ENCODE assay signal across 12 mouse cellular contexts in the genomic region with DNA sequence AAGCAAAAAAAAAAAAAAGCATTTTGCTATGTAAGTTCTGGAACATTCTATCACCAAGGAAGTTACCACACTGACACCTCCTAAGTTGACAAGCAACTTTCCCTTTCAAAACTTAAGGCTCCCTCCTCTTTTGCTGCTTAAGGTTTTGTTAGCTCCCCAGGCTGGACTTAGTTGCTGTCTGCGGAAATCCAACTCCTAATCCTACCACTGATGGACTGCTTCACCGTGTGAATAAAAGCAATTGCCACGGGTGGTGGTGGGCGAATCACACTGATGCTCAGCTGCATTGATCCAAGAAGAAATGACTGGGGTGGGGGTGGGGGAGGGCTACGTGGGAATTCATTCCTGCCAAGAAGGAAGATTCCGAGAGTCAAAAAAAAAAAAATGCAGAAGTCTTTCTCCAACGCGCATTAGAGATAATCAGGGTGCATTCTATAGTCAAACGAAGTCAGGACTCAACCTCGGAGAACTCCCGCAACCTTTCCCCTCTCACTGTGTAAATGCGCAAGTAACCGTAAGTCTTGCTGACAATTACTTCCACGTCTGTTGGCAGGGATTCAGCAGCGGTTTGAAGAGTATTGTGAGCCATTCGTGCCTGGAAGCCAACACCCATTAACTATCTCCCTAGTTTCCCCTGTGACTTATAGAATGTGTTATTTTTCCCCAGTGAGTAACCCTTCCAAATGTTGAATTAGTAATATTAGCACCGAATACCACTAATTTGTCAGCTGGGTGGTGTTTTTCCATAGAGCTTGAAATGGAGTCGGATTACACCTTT.
DNase-seq lines count a peak whose midpoint lies in the region; ATAC-seq lines count a peak whose summit lies in the region.
"Had no signal": no experiment of that assay in that cellular context is flagged by ENCODE, and none has a peak within 500 bp of the region (broad histone marks: within the 10 kb centered on the region; RNA-seq: fewer than 3 reads in every experiment).

No protein-coding gene starts in this region.

- DNase-seq in forebrain, embryonic 11.5 days (ENCODE audit: low spot score) = no peak
- no peak for DNase-seq in limb, embryonic 10.5 days (ENCODE audit: low spot score)
- DNase-seq in embryonic facial prominence, embryonic 14.5 days (ENCODE audit: low spot score) = peak; percentile 91
- DNase-seq in left cerebral cortex, postnatal 36 days (ENCODE audit: low spot score in 2 of 2) = no peak
- DNase-seq in thymus, postnatal 4 days = no peak
- DNase-seq: adrenal gland, postnatal 14 days; cerebellum, adult 11 months; embryo, embryonic 11 days had no signal

- no peak overlapping the region for H3K27ac ChIP-seq in forebrain, embryonic 12.5 days
- no peak overlapping the region for H3K27ac ChIP-seq in forebrain, embryonic 11.5 days (ENCODE audit: low read depth, low read length)
- peak overlapping the region; percentile 15; the same call in 1 of the 2 replicates for H3K27ac ChIP-seq in limb, embryonic 13.5 days
- H3K27ac ChIP-seq in limb, embryonic 10.5 days = no peak overlapping the region
- H3K27ac ChIP-seq in embryonic facial prominence, embryonic 14.5 days (replicated peaks; ENCODE audit: low read depth, low read length) = no peak overlapping the region
- no peak overlapping the region for H3K27ac ChIP-seq in neural tube, embryonic 13.5 days (replicated peaks)

- no peaks in the 10 kb centered on the region for H3K27me3 ChIP-seq in forebrain, embryonic 12.5 days
- H3K27me3 ChIP-seq in forebrain, embryonic 11.5 days (ENCODE audit: control insufficient read depth, insufficient read depth, low read length) = no peaks in the 10 kb centered on the region
- no peaks in the 10 kb centered on the region for H3K27me3 ChIP-seq in limb, embryonic 13.5 days
- no peaks in the 10 kb centered on the region for H3K27me3 ChIP-seq in limb, embryonic 10.5 days (ENCODE audit: low read depth, poor library complexity, severe bottlenecking)
- H3K27me3 ChIP-seq in embryonic facial prominence, embryonic 14.5 days (replicated peaks; ENCODE audit: control insufficient read depth, insufficient read depth, low read length) = no peaks in the 10 kb centered on the region
- no peaks in the 10 kb centered on the region for H3K27me3 ChIP-seq in neural tube, embryonic 13.5 days
- H3K27me3 ChIP-seq: heart, embryonic 12.5 days had no signal

- no peaks in the 10 kb centered on the region; the same call in none of the 2 replicates for H3K4me1 ChIP-seq in forebrain, embryonic 12.5 days
- H3K4me1 ChIP-seq in forebrain, embryonic 11.5 days (replicated peaks; ENCODE audit: control insufficient read depth, insufficient read depth, low read length) = no peaks in the 10 kb centered on the region
- peaks cover 35% of the 10 kb centered on the region for H3K4me1 ChIP-seq in limb, embryonic 13.5 days
- peaks cover 26% of the 10 kb centered on the region for H3K4me1 ChIP-seq in limb, embryonic 10.5 days
- H3K4me1 ChIP-seq in embryonic facial prominence, embryonic 14.5 days (ENCODE audit: control insufficient read depth, insufficient read depth, low read length) = peaks cover 13% of the 10 kb centered on the region
- peaks cover 15% of the 10 kb centered on the region for H3K4me1 ChIP-seq in neural tube, embryonic 13.5 days (replicated peaks)

- no peak overlapping the region for H3K9ac ChIP-seq in forebrain, embryonic 12.5 days
- H3K9ac ChIP-seq in forebrain, embryonic 11.5 days (ENCODE audit: low read length) = no peak overlapping the region
- H3K9ac ChIP-seq in limb, embryonic 13.5 days = no peak overlapping the region
- H3K9ac ChIP-seq in embryonic facial prominence, embryonic 14.5 days (ENCODE audit: low read depth, low read length) = no peak overlapping the region
- H3K9ac ChIP-seq in neural tube, embryonic 13.5 days = no peak overlapping the region
- H3K9ac ChIP-seq: heart, embryonic 12.5 days had no signal

- ATAC-seq in forebrain, embryonic 12.5 days (ENCODE audit: low FRiP score) = no peak
- no peak for ATAC-seq in forebrain, embryonic 11.5 days (replicated peaks; ENCODE audit: low FRiP score)
- ATAC-seq in limb, embryonic 13.5 days (ENCODE audit: low FRiP score, low read depth) = no peak; the same call in 1 of the 2 replicates
- peak; percentile 72 for ATAC-seq in embryonic facial prominence, embryonic 14.5 days (ENCODE audit: low read depth)
- 0 out of 2 replicates have a peak, but pooled peaks have one; percentile 47 for ATAC-seq in neural tube, embryonic 13.5 days (ENCODE audit: low read depth)

- no peaks in the 10 kb centered on the region for H3K9me3 ChIP-seq in forebrain, embryonic 12.5 days
- no peaks in the 10 kb centered on the region for H3K9me3 ChIP-seq in forebrain, embryonic 11.5 days (ENCODE audit: control insufficient read depth, low read length)
- H3K9me3 ChIP-seq in limb, embryonic 13.5 days = no peaks in the 10 kb centered on the region
- H3K9me3 ChIP-seq in limb, embryonic 10.5 days (replicated peaks) = no peaks in the 10 kb centered on the region
- no peaks in the 10 kb centered on the region for H3K9me3 ChIP-seq in embryonic facial prominence, embryonic 14.5 days (ENCODE audit: control insufficient read depth, low read length)
- no peaks in the 10 kb centered on the region for H3K9me3 ChIP-seq in neural tube, embryonic 13.5 days
- H3K9me3 ChIP-seq: heart, embryonic 12.5 days had no signal

- 44% methylated on average over 18 of the region's 18 CpGs for WGBS in forebrain, embryonic 12.5 days
- 42% methylated on average over 18 of the region's 18 CpGs for WGBS in forebrain, embryonic 11.5 days
- 55% methylated on average over 18 of the region's 18 CpGs for whole genome bisulfite sequencing in limb, embryonic 13.5 days
- WGBS in limb, embryonic 10.5 days = 80% methylated on average over 18 of the region's 18 CpGs
- 33% methylated on average over 18 of the region's 18 CpGs for WGBS in embryonic facial prominence, embryonic 14.5 days
- WGBS in neural tube, embryonic 13.5 days = 31% methylated on average over 18 of the region's 18 CpGs

- no peaks in the 10 kb centered on the region for H3K36me3 ChIP-seq in forebrain, embryonic 12.5 days (replicated peaks)
- H3K36me3 ChIP-seq in forebrain, embryonic 11.5 days (ENCODE audit: control insufficient read depth, insufficient read depth, low read length) = no peaks in the 10 kb centered on the region
- H3K36me3 ChIP-seq in limb, embryonic 13.5 days = no peaks in the 10 kb centered on the region
- no peaks in the 10 kb centered on the region for H3K36me3 ChIP-seq in limb, embryonic 10.5 days
- no peaks in the 10 kb centered on the region for H3K36me3 ChIP-seq in embryonic facial prominence, embryonic 14.5 days (ENCODE audit: control insufficient read depth, insufficient read depth, low read length)
- H3K36me3 ChIP-seq in neural tube, embryonic 13.5 days = no peaks in the 10 kb centered on the region
- H3K36me3 ChIP-seq: heart, embryonic 12.5 days had no signal

- H3K4me2 ChIP-seq in forebrain, embryonic 12.5 days = 0 out of 2 replicates have a peak overlapping the region, but pooled peaks have one; percentile 15
- H3K4me2 ChIP-seq in forebrain, embryonic 11.5 days (ENCODE audit: low read depth, low read length, severe bottlenecking) = no peak overlapping the region
- 0 out of 2 replicates have a peak overlapping the region, but pooled peaks have one; percentile 14 for H3K4me2 ChIP-seq in limb, embryonic 13.5 days (replicated peaks)
- peak overlapping the region; percentile 34 for H3K4me2 ChIP-seq in embryonic facial prominence, embryonic 14.5 days (ENCODE audit: low read depth, low read length)
- peak overlapping the region; percentile 37 for H3K4me2 ChIP-seq in neural tube, embryonic 13.5 days
- H3K4me2 ChIP-seq: heart, embryonic 12.5 days had no signal

- H3K4me3 ChIP-seq in forebrain, embryonic 12.5 days (replicated peaks) = no peak overlapping the region
- no peak overlapping the region for H3K4me3 ChIP-seq in forebrain, embryonic 11.5 days (ENCODE audit: low read depth, low read length)
- H3K4me3 ChIP-seq in limb, embryonic 13.5 days = no peak overlapping the region
- H3K4me3 ChIP-seq in limb, embryonic 10.5 days = no peak overlapping the region
- no peak overlapping the region for H3K4me3 ChIP-seq in embryonic facial prominence, embryonic 14.5 days (ENCODE audit: low read depth, low read length)
- H3K4me3 ChIP-seq in neural tube, embryonic 13.5 days = no peak overlapping the region
- H3K4me3 ChIP-seq: heart, embryonic 12.5 days had no signal

- intact Hi-C loops in left cerebral cortex, postnatal 36 days (cut with DNase I) = no loop called here

Comparison
In these comparisons a context has a peak if more than half of its experiments do, and no peak if none do; other contexts are left out.
1. ATAC-seq: peak in embryonic facial prominence, embryonic 14.5 days (single experiment) and neural tube, embryonic 13.5 days (single experiment); none in forebrain, embryonic 12.5 days (single experiment), forebrain, embryonic 11.5 days (single experiment) and limb, embryonic 13.5 days (single experiment).